Mouse (Mus musculus) brain, embryonic 14.5 days (tissue): ENCODE measurements around the gene Npcd. TPM values are rescaled to one million over a fixed set of nuclear protein-coding genes. Genes with fewer than 3 reads are reported as not detected.

Source experiments
- DNase-seq: peaks from one replicate; pipeline ENCODE4 v3.0.0-alpha.2; 2011; ENCODE audit warnings: low read depth
- CTCF ChIP-seq: fragments of 200-500 bp; IDR thresholded peaks from 2 replicates; pipeline ENCODE4 v1.5.1; 2012; ENCODE audit warnings: inconsistent platforms, mild to moderate bottlenecking, moderate library complexity, borderline replicate concordance; ENCODE audit not compliant: insufficient read depth, insufficient read length; ENCODE audit errors: extremely low read depth
- POLR2A ChIP-seq: fragments of 200-500 bp; IDR thresholded peaks from 2 replicates; pipeline ENCODE4 v1.6.1; 2012; ENCODE audit warnings: mild to moderate bottlenecking, inconsistent platforms, borderline replicate concordance; ENCODE audit not compliant: poor library complexity, insufficient read depth, insufficient read length, severe bottlenecking; ENCODE audit errors: extremely low read depth
- polyA plus RNA-seq: library from polyadenylated mRNA; depleted of rRNA; stranded (reverse); fragments of >200 nt; gene quantifications from 2 replicates; pipeline ENCODE4 v1.2.3, GENCODE M21; 2012

Npcd gene
- polyA plus RNA-seq, 1 experiment, result 1.8 TPM

DNA sequence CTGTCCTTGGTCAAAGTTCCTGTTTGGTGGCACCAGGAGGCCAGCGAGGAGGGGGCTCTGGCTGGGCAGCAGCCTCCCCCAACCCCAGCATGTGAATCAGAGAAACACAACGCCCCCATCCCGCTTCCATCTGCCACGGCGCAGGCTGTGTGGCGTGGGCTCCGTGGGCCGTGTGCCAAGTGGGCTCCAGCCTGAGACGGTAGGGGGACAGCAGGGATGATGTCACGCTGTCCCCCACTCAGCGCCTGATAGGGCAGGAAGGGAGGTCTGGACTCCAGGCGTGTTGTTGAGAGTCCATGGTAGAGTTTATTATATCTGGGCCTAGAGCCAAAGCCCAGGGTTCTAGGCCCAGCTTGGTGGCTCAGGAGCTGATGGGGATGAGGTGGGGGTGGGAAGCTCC lies 37.8 kb downstream of the Npcd start:
- DNase-seq, result peak; percentile 12

GRCm38 (mm10) chr15:79794173-79794572 lies 39.9 kb downstream of the Npcd start:
- no peak for DNase-seq
- TF ChIP-seq CTCF (no peak), POLR2A (no peak)

More for the DNA sequence above, 37.8 kb downstream of the Npcd start:
- TF ChIP-seq CTCF, result no peak

- TF ChIP-seq CTCF, result no peak
- no peak for TF ChIP-seq POLR2A
- no peak for DNase-seq
Measured at GRCm38 (mm10) chr15:79793076-79793475, 41.0 kb downstream of the Npcd start.

GRCm38 (mm10) chr15:79792455-79792854 lies 41.6 kb downstream of the Npcd start:
- TF ChIP-seq POLR2A (no peak), CTCF (no peak)
- peak; percentile 47 for DNase-seq

DNA sequence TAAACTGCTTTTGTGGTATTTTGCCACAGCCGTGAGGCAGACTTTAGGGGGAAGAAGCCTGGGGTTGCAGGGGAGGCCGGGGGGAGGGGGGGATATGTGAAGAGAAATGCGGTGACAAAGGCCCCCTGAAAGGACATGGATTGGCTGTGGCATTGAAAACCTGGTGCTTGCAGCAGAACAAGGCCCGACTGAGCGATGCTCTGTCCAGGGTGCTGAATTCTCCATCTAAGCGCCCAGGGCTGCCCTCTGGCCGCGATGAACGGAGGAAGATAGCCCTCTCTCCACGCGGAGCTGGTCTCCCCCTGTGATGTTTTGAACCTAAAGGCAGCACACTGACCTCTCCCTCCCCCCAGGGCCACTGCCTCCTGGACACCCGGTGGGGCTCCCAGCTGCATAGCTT lies 42.5 kb downstream of the Npcd start:
- TF ChIP-seq POLR2A (no peak), CTCF (no peak)
- DNase-seq, result peak; percentile 62

GRCm38 (mm10) chr15:79790905-79791304 lies 43.1 kb downstream of the Npcd start:
- DNase-seq, result no peak
- TF ChIP-seq POLR2A, result no peak
- no peak for TF ChIP-seq CTCF

DNA sequence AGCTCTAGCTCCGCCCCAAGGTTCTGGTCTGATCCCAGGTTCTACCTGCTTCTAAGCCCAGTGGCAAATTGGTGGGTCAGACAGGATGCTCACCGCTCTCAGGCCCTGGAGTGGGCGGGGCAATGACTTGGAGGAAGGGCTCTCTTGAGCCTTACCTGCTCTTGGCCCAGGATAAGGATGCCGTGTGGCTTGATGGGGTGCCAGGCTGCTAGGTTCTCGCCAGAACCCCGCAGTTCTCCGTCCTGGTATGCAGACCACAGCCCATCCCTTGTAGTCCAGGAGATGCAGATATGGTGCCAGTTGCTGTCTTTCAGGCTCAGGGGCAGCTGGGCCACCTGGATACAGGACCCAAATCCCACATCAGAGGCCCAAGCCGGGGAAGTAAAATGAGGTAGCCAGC lies 43.9 kb downstream of the Npcd start:
- no peak for DNase-seq
- TF ChIP-seq CTCF (no peak), POLR2A (no peak)

- DNase-seq, result peak; percentile 55
- TF ChIP-seq POLR2A (no peak), CTCF (no peak)
Measured at GRCm38 (mm10) chr15:79787815-79788214, 46.2 kb downstream of the Npcd start.

DNA sequence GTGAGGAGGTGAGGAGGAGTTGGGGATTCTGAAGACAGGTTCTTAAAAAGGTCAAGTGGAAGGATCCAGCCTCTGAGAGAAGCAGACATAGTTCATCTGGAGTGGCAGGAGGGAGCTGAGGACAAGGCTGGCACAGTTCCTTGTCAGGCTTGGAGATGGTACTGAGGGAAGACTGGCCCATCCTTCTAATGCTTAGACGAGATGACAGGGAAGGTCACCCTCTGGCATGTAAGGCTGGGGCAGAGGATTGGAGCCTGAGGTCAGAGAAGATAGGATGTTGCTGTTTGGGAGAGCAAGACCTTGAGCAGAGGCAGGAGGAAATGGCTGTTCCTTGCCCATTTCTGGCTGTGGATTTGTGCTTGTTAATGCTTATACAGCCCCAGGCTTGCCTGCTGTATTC lies 49.0 kb downstream of the Npcd start:
- DNase-seq, result no peak
- no peak for TF ChIP-seq CTCF
- TF ChIP-seq POLR2A, result no peak

- DNase-seq, result no peak
- TF ChIP-seq POLR2A, result no peak
- no peak for TF ChIP-seq CTCF
Measured at GRCm38 (mm10) chr15:79777749-79778148, 56.3 kb downstream of the Npcd start, which contains the start of gene Dnal4. Gene Dnal4, minus strand, starts transcription at chr15:79777849.

DNA sequence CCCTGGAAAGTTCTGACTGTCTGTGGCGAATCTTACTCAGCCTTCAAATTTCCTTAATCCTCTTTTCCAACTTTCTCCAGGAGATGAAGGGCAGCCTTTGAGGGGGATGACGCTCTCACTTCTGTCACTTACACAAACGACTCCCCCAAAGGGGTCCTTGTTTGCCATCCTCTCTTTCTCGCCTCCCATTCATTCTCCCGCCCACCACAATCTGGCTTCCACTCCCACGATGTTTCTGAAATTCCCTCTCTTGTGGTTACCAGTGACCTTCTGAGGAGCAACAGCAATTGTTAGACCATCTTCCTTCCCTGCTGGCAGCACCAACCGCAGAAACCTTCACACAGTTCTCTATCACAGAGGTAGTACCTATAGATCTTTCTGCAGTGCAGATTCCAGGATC lies 58.4 kb downstream of the Npcd start:
- TF ChIP-seq CTCF, result no peak
- TF ChIP-seq POLR2A, result no peak
- DNase-seq, result no peak

DNA sequence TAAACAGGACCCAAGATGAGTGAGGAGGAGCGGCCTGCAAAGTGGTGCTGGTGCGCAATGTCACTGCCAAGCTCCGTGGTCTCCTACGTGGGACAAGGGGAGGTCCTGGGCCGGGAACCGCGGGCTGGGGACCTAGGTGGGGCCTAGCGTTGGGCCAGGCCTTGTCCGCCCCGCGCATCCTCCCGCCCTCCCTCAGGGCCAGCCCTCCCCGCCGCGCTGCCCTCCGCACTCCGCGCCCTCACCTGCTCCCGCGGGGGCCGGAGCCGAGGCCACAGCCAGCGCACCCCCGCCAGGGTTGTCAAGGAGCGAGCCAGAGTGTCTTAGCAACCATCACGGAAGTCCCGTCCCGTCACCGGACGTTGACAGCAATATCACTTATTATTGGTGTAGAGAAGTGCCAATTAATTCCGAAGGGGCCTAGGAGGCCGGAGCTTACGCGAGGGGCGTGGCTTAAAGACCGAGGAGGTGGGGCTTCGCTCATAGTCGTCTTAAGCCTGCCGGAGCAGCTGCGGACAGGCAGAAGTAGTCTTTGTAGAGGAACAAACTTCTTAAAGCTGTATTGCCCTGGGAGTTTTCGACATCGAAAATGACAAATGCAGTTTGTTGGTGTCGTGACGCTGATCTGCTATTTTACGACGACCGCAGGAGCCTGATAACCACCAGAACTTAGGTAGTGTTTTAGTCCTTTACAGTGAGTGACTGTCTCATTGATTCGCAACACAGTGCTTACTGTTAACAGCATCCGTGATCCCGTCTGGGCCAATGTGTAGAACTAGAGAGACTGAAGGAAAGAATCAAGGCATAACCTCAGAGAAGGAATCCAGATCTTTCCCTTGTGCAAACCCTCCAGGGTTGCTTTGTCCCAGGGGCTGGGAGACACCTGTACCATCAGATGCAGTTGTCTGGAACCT lies 59.7 kb downstream of the Npcd start:
- DNase-seq, result peak; percentile 99
- TF ChIP-seq CTCF, result no peak
- no peak; the same call in 1 of the 2 replicates for TF ChIP-seq POLR2A

DNA sequence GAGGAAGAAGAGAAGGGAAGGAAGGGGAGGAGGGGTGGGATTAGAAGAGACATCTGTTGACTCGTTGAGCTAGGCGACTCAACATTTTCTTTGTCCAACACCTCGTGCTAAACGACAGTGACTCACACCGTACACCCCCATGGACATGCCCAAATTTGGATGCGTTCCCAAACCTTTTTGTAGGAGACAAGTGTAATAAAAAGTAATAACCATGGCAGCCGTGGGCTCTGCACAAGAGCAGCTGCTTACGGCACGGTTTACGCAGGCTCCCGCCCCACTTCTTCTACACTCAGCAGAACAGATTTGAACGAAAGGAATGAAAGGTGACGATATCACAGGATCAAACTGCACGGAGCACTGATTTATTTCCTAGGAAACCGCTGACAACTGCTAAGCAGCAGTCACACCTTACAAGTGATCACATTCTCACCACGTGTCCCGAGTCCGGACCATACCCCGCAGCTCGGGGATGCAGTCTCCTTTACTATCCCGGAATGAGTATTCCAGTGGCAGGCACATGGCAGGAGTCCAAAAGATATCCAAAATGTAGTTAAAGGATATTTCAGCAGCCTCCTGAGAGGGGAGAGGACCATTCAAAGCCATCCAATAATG lies 63.3 kb downstream of the Npcd start:
- TF ChIP-seq POLR2A (no peak), CTCF (no peak)
- peak; percentile 67 for DNase-seq
